Comparison of ENCODE assay signal across 9 mouse cellular contexts in genomic region chr4:135857597-135858186, GRCm38 (mm10). TPM values are rescaled to one million over a fixed set of nuclear protein-coding genes. Genes with fewer than 3 reads are reported as not detected.
DNase-seq lines count a peak whose midpoint lies in the region; ATAC-seq and TF ChIP-seq lines count a peak whose summit lies in the region.
"Had no signal": no experiment of that assay in that cellular context is flagged by ENCODE, and none has a peak within 500 bp of the region (broad histone marks: within the 10 kb centered on the region; RNA-seq: fewer than 3 reads in every experiment).

No protein-coding gene starts in this region.

- TF ChIP-seq CTCF in thymus, adult 2 months (IDR thresholded peaks at IDR 0.05; ENCODE audit: borderline replicate concordance, control insufficient read depth, extremely low read depth, insufficient read depth, low read length, poor library complexity): no peak

- H3K36me3 ChIP-seq in heart, embryonic 11.5 days (ENCODE audit: control insufficient read depth, insufficient read depth, low read length): no peaks in the 10 kb centered on the region; the same call in 1 of the 2 replicates
- H3K36me3 ChIP-seq in hindbrain, embryonic 14.5 days (replicated peaks; ENCODE audit: control insufficient read depth, insufficient read depth): peaks cover 12% of the 10 kb centered on the region
- H3K36me3 ChIP-seq in midbrain, embryonic 16.5 days (ENCODE audit: control insufficient read depth, insufficient read depth, low read length): no peaks in the 10 kb centered on the region
- peaks cover 15% of the 10 kb centered on the region for H3K36me3 ChIP-seq in thymus, adult 2 months (ENCODE audit: control insufficient read depth, insufficient read depth, low read length)

- H3K27ac ChIP-seq in heart, embryonic 11.5 days (ENCODE audit: low read depth, low read length): no peak overlapping the region
- 0 out of 2 replicates have a peak overlapping the region, but pooled peaks have one; percentile 7 for H3K27ac ChIP-seq in hindbrain, embryonic 14.5 days
- H3K27ac ChIP-seq in midbrain, embryonic 16.5 days (ENCODE audit: low read length): no peak overlapping the region
- no peak overlapping the region for H3K27ac ChIP-seq in thymus, adult 2 months (ENCODE audit: control insufficient read depth, insufficient read depth, low read length)

- peak overlapping the region; percentile 64 for H3K9ac ChIP-seq in heart, embryonic 11.5 days (ENCODE audit: low read depth, low read length)
- H3K9ac ChIP-seq in hindbrain, embryonic 14.5 days: peak overlapping the region; percentile 94
- peak overlapping the region; percentile 14; the same call in 1 of the 2 replicates for H3K9ac ChIP-seq in midbrain, embryonic 16.5 days (ENCODE audit: low read depth, low read length)

- ATAC-seq in heart, embryonic 11.5 days (replicated peaks; ENCODE audit: insufficient number of reproducible peaks, low FRiP score, low TSS enrichment): no peak
- ATAC-seq in hindbrain, embryonic 14.5 days (ENCODE audit: low FRiP score): no peak
- ATAC-seq in midbrain, embryonic 16.5 days: no peak

- peak overlapping the region; percentile 79 for H3K4me3 ChIP-seq in heart, embryonic 11.5 days (ENCODE audit: low read depth, low read length)
- H3K4me3 ChIP-seq in hindbrain, embryonic 14.5 days (replicated peaks; ENCODE audit: low read length): peak overlapping the region; percentile 84
- peak overlapping the region; percentile 98 for H3K4me3 ChIP-seq in midbrain, embryonic 16.5 days (ENCODE audit: low read depth, low read length)
- no peak overlapping the region for H3K4me3 ChIP-seq in thymus, adult 2 months (ENCODE audit: control insufficient read depth, insufficient read depth, low read length)

- H3K4me2 ChIP-seq in heart, embryonic 11.5 days: peak overlapping the region; percentile 85
- H3K4me2 ChIP-seq in hindbrain, embryonic 14.5 days (replicated peaks): peak overlapping the region; percentile 82
- H3K4me2 ChIP-seq in midbrain, embryonic 16.5 days (ENCODE audit: low read length): peak overlapping the region; percentile 53

- intact Hi-C loops in heart, postnatal 14 days (cut with DNase I): no loop called here

- peaks cover 27% of the 10 kb centered on the region for H3K4me1 ChIP-seq in heart, embryonic 11.5 days (ENCODE audit: control insufficient read depth, insufficient read depth, low read length)
- peaks cover 52% of the 10 kb centered on the region for H3K4me1 ChIP-seq in hindbrain, embryonic 14.5 days (replicated peaks; ENCODE audit: control insufficient read depth, insufficient read depth, low read length)
- peaks cover 42% of the 10 kb centered on the region for H3K4me1 ChIP-seq in midbrain, embryonic 16.5 days (ENCODE audit: control insufficient read depth, insufficient read depth, low read length)
- peaks cover 13% of the 10 kb centered on the region for H3K4me1 ChIP-seq in thymus, adult 2 months (replicated peaks; ENCODE audit: control insufficient read depth, insufficient read depth, low read length)

- TF ChIP-seq POLR2A in thymus, adult 2 months (IDR thresholded peaks at IDR 0.05; ENCODE audit: control insufficient read depth, extremely low read depth, insufficient read depth, low read length, poor library complexity): no peak

- 10% methylated on average over 7 of the region's 7 CpGs for WGBS in heart, embryonic 11.5 days (ENCODE audit: insufficient replicate concordance)
- 13% methylated on average over 7 of the region's 7 CpGs for WGBS in hindbrain, embryonic 14.5 days
- WGBS in midbrain, embryonic 16.5 days: 3% methylated on average over 7 of the region's 7 CpGs
- WGBS in thymus, adult 2 months: 12% methylated on average over 7 of the region's 7 CpGs

- no peaks in the 10 kb centered on the region for H3K9me3 ChIP-seq in heart, embryonic 11.5 days (replicated peaks; ENCODE audit: control insufficient read depth, low read length)
- H3K9me3 ChIP-seq in hindbrain, embryonic 14.5 days (ENCODE audit: control insufficient read depth, low read length): no peaks in the 10 kb centered on the region
- H3K9me3 ChIP-seq in midbrain, embryonic 16.5 days (replicated peaks; ENCODE audit: control insufficient read depth, low read length, poor library complexity, severe bottlenecking): no peaks in the 10 kb centered on the region

- no peaks in the 10 kb centered on the region for H3K27me3 ChIP-seq in heart, embryonic 11.5 days (ENCODE audit: control insufficient read depth, insufficient read depth, low read length)
- no peaks in the 10 kb centered on the region for H3K27me3 ChIP-seq in hindbrain, embryonic 14.5 days (ENCODE audit: control insufficient read depth, insufficient read depth, low read length)
- H3K27me3 ChIP-seq in midbrain, embryonic 16.5 days (ENCODE audit: control insufficient read depth, insufficient read depth, low read depth, low read length): no peaks in the 10 kb centered on the region
- no peaks in the 10 kb centered on the region for H3K27me3 ChIP-seq in thymus, adult 2 months (ENCODE audit: control insufficient read depth, insufficient read depth, low read length)

- DNase-seq in heart, postnatal 14 days: no peak
- peak; percentile 16 for DNase-seq in T-cell, adult 2 months (ENCODE audit: low spot score)
- no peak for DNase-seq in hindbrain, embryonic 14.5 days (ENCODE audit: low spot score)
- DNase-seq in layer of hippocampus, adult 8-10 months (ENCODE audit: low spot score in 2 of 2): no peak
- no peak for DNase-seq in thymus, adult 2 months
- DNase-seq in thymus, postnatal 10 days (ENCODE audit: low spot score in 2 of 2): no peak
- DNase-seq: thymus, postnatal 14 days had no signal

RNA-seq across cellular contexts. Expression of gene Srsf10, which starts 2.1 kb away (rescaled TPM):
- polyA plus RNA-seq in heart, embryonic 11.5 days (2014; fragmentation: Nextera tagmentation; extraction: Ambion mirVana): 191 and 202 TPM in 2 replicates
- 10 to 100 TPM; 48.1 to 59.7 TPM for total RNA-seq in heart, postnatal 14 days (2021)
- 200 and 208 TPM in 2 replicates for polyA plus RNA-seq in hindbrain, embryonic 14.5 days (2014; fragmentation: Nextera tagmentation; extraction: Ambion mirVana)
- 190 and 211 TPM in 2 replicates for polyA plus RNA-seq in midbrain, embryonic 16.5 days (2015; fragmentation: Nextera tagmentation; extraction: Ambion mirVana)
- 10 to 100 TPM; 67.9 to 91.9 (median 79.9) TPM for total RNA-seq in layer of hippocampus, adult 8-10 months (2022)
- polyA plus RNA-seq in thymus, adult 2 months (2012; rRNA removed): 194 and 220 TPM in 2 replicates

RNA-seq across cellular contexts. Expression of gene Pnrc2, which starts 16.0 kb away (rescaled TPM):
- polyA plus RNA-seq in heart, embryonic 11.5 days (2014; fragmentation: Nextera tagmentation; extraction: Ambion mirVana): 138 and 144 TPM in 2 replicates
- 10 to 100 TPM; 79.0 to 84.8 TPM for total RNA-seq in heart, postnatal 14 days (2021)
- 95.0 and 105 TPM in 2 replicates for polyA plus RNA-seq in hindbrain, embryonic 14.5 days (2014; fragmentation: Nextera tagmentation; extraction: Ambion mirVana)
- polyA plus RNA-seq in midbrain, embryonic 16.5 days (2015; fragmentation: Nextera tagmentation; extraction: Ambion mirVana): 94.2 and 97.5 TPM in 2 replicates
- 10 to 100 TPM; 47.2 to 86.0 (median 47.7) TPM for total RNA-seq in layer of hippocampus, adult 8-10 months (2022)
- 26.7 and 28.6 TPM in 2 replicates for polyA plus RNA-seq in thymus, adult 2 months (2012; rRNA removed)

RNA-seq across cellular contexts. Expression of gene Cnr2, which starts 37.5 kb away (rescaled TPM):
- polyA plus RNA-seq in heart, embryonic 11.5 days (2014; fragmentation: Nextera tagmentation; extraction: Ambion mirVana): 0.25 and 0.73 TPM in 2 replicates
- total RNA-seq in heart, postnatal 14 days (2021): under 1 TPM; 0.76 to 0.93 TPM
- polyA plus RNA-seq in hindbrain, embryonic 14.5 days (2014; fragmentation: Nextera tagmentation; extraction: Ambion mirVana): 0.13 and 0.17 TPM in 2 replicates
- polyA plus RNA-seq in midbrain, embryonic 16.5 days (2015; fragmentation: Nextera tagmentation; extraction: Ambion mirVana): 0.06 and 0.14 TPM in 2 replicates
- total RNA-seq in layer of hippocampus, adult 8-10 months (2022): under 1 TPM in 3 of 4 experiments, not detected in 1; 0.08 to 0.98 (median 0.92) TPM
- polyA plus RNA-seq in thymus, adult 2 months (2012; rRNA removed): 9.3 and 9.5 TPM in 2 replicates

Comparison
In these comparisons a context has a peak if more than half of its experiments do, and no peak if none do; other contexts are left out.
1. H3K9ac ChIP-seq: peak in every context shown above with its lines; median percentile 94 in hindbrain, embryonic 14.5 days; 64 in heart, embryonic 11.5 days; 14 in midbrain, embryonic 16.5 days.